Mouse (Mus musculus): Measurements from ENCODE around the gene Otud7a. TPM values are rescaled to one million over a fixed set of nuclear protein-coding genes. Genes with fewer than 3 reads are reported as not detected.

Gene Otud7a
- total and polyA plus RNA-seq, 3 experiments = not detected

- TF ChIP-seq KAT2A (conservative IDR thresholded peaks at IDR 0.05; ENCODE audit: low read depth, low read length) = no peak
- TF ChIP-seq TBP (IDR thresholded peaks at IDR 0.05; ENCODE audit: low read depth, low read length) = no peak
- no peak for TF ChIP-seq GABPA (IDR thresholded peaks at IDR 0.05; ENCODE audit: low read depth, low read length)
- TF ChIP-seq USF1 (IDR thresholded peaks at IDR 0.05; ENCODE audit: low read depth, low read length) = no peak
- TF ChIP-seq JUND (IDR thresholded peaks at IDR 0.05; ENCODE audit: low read depth, low read length) = no peak
- no peak for TF ChIP-seq RAD21 (IDR thresholded peaks at IDR 0.05; ENCODE audit: low read depth, low read length)
- no peak for TF ChIP-seq ZKSCAN1 (IDR thresholded peaks at IDR 0.05; ENCODE audit: low read depth, low read length)
- TF ChIP-seq USF2 (IDR thresholded peaks at IDR 0.05; ENCODE audit: borderline replicate concordance in 1 of 2, insufficient read depth in 1 of 2, low read depth in 1 of 2, low read length in 2 of 2) = no peak
- no peak for TF ChIP-seq CHD1 (IDR thresholded peaks at IDR 0.05; ENCODE audit: low read depth, low read length)
- no peak for TF ChIP-seq CHD2 (IDR thresholded peaks at IDR 0.05; ENCODE audit: low read length)
- Histone ChIP-seq H3K27ac (ENCODE audit: control insufficient read depth, low read depth, low read length) (no peak overlapping the region), H3K36me3 (ENCODE audit: control insufficient read depth in 1 of 2, insufficient read depth in 2 of 2, low read length in 2 of 2) (no peaks in the 10 kb centered on the region), H3K4me1 (ENCODE audit: control insufficient read depth in 1 of 2, insufficient read depth in 2 of 2, low read length in 2 of 2) (no peaks in the 10 kb centered on the region), H3K4me3 (ENCODE audit: control insufficient read depth in 1 of 2, insufficient read depth in 1 of 2, low read depth in 2 of 2, low read length in 2 of 2) (no peak overlapping the region), H3K27me3 (ENCODE audit: control insufficient read depth in 1 of 2, insufficient read depth in 2 of 2, low read length in 2 of 2) (no peaks in the 10 kb centered on the region), H3K9ac (ENCODE audit: control insufficient read depth, low read depth, low read length, poor library complexity, severe bottlenecking) (no peak overlapping the region), H3K9me3 (replicated peaks; ENCODE audit: insufficient read depth, low read length) (no peaks in the 10 kb centered on the region), H3K79me2 (ENCODE audit: control insufficient read depth, insufficient read depth, low read length, poor library complexity) (no peaks in the 10 kb centered on the region)
- no peak for DNase-seq (ENCODE audit: low read depth, low spot score)
These were observed 232.1 kb downstream of the Otud7a start for GRCm38 (mm10) chr7:63676631-63677030.

- Histone ChIP-seq H3K27me3 (ENCODE audit: control insufficient read depth in 1 of 2, insufficient read depth in 2 of 2, low read length in 2 of 2) (no peaks in the 10 kb centered on the region), H3K36me3 (ENCODE audit: control insufficient read depth in 1 of 2, insufficient read depth in 2 of 2, low read length in 2 of 2) (no peaks in the 10 kb centered on the region), H3K4me1 (ENCODE audit: control insufficient read depth in 1 of 2, insufficient read depth in 2 of 2, low read length in 2 of 2) (no peaks in the 10 kb centered on the region), H3K27ac (ENCODE audit: control insufficient read depth, low read depth, low read length) (no peak overlapping the region), H3K79me2 (ENCODE audit: control insufficient read depth, insufficient read depth, low read length, poor library complexity) (no peaks in the 10 kb centered on the region), H3K4me3 (ENCODE audit: control insufficient read depth in 1 of 2, insufficient read depth in 1 of 2, low read depth in 2 of 2, low read length in 2 of 2) (no peak overlapping the region), H3K9ac (ENCODE audit: control insufficient read depth, low read depth, low read length, poor library complexity, severe bottlenecking) (no peak overlapping the region), H3K9me3 (replicated peaks; ENCODE audit: insufficient read depth, low read length) (no peaks in the 10 kb centered on the region)
- TF ChIP-seq MEF2A (IDR thresholded peaks at IDR 0.05; ENCODE audit: extremely low read depth, insufficient replicate concordance, low read depth, low read length, poor library complexity, severe bottlenecking) = no peak
- DNase-seq (ENCODE audit: low read depth, low spot score) = no peak
These were observed 232.6 kb downstream of the Otud7a start for GRCm38 (mm10) chr7:63677149-63677548.

DNA sequence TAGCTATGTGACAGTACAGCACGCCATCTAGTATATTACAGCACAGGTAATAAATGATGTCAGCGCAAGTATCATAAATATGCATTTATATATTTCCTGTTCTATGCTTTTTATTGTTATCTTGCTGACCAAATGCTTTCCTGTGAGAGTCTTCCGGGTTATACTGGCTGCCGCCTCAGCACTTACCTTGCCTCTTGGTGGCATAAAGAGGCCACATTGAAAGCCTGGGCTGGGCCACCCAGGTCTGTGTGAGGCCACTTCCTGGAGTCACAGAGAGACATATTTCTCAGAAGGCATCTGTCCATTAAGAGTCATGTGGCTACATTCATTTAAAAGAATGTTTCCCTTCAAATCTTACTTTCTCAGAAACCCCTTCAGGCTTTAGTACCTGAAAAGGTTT lies 242.5 kb downstream of the Otud7a start:
- Histone ChIP-seq H3K27ac (ENCODE audit: control insufficient read depth, low read depth, low read length) (no peak overlapping the region), H3K9me3 (replicated peaks; ENCODE audit: insufficient read depth, low read length) (no peaks in the 10 kb centered on the region), H3K4me1 (ENCODE audit: control insufficient read depth in 1 of 2, insufficient read depth in 2 of 2, low read length in 2 of 2) (no peaks in the 10 kb centered on the region), H3K36me3 (ENCODE audit: control insufficient read depth in 1 of 2, insufficient read depth in 2 of 2, low read length in 2 of 2) (no peaks in the 10 kb centered on the region), H3K79me2 (ENCODE audit: control insufficient read depth, insufficient read depth, low read length, poor library complexity) (no peaks in the 10 kb centered on the region), H3K27me3 (ENCODE audit: control insufficient read depth in 1 of 2, insufficient read depth in 2 of 2, low read length in 2 of 2) (no peaks in the 10 kb centered on the region), H3K4me3 (ENCODE audit: control insufficient read depth in 1 of 2, insufficient read depth in 1 of 2, low read depth in 2 of 2, low read length in 2 of 2) (no peak overlapping the region), H3K9ac (ENCODE audit: control insufficient read depth, low read depth, low read length, poor library complexity, severe bottlenecking) (no peak overlapping the region)
- no peak for DNase-seq (ENCODE audit: low read depth, low spot score)
- TF ChIP-seq HCFC1 (IDR thresholded peaks at IDR 0.05; ENCODE audit: low read depth, low read length) = no peak
- no peak for TF ChIP-seq TBP (IDR thresholded peaks at IDR 0.05; ENCODE audit: low read depth, low read length)
- no peak for TF ChIP-seq NRF1 (IDR thresholded peaks at IDR 0.05; ENCODE audit: insufficient read depth, low read depth, low read length, poor library complexity, severe bottlenecking)
- TF ChIP-seq CTCF (IDR thresholded peaks at IDR 0.05 in 2 of 3, conservative IDR thresholded peaks at IDR 0.05 in 1 of 3; ENCODE audit: control insufficient read depth in 1 of 3, insufficient read depth in 1 of 3, low read depth in 2 of 3, low read length in 3 of 3, poor library complexity in 1 of 3, severe bottlenecking in 1 of 3) = no peak
- TF ChIP-seq POLR2A (IDR thresholded peaks at IDR 0.05; ENCODE audit: control insufficient read depth in 1 of 2, insufficient read depth in 1 of 2, low read depth in 1 of 2, low read length in 2 of 2, poor library complexity in 1 of 2) = no peak
- TF ChIP-seq ZC3H11A (IDR thresholded peaks at IDR 0.05; ENCODE audit: low read depth, low read length) = no peak
- no peak for TF ChIP-seq MEF2A (IDR thresholded peaks at IDR 0.05; ENCODE audit: extremely low read depth, insufficient replicate concordance, low read depth, low read length, poor library complexity, severe bottlenecking)
- TF ChIP-seq MAZ (IDR thresholded peaks at IDR 0.05; ENCODE audit: low read depth, low read length) = no peak
- TF ChIP-seq USF2 (IDR thresholded peaks at IDR 0.05; ENCODE audit: borderline replicate concordance in 1 of 2, insufficient read depth in 1 of 2, low read depth in 1 of 2, low read length in 2 of 2) = no peak
- TF ChIP-seq MAX (IDR thresholded peaks at IDR 0.05; ENCODE audit: low read length) = no peak
- no peak for TF ChIP-seq MYC (IDR thresholded peaks at IDR 0.05; ENCODE audit: low read depth, low read length)
- no peak for TF ChIP-seq ZMIZ1 (IDR thresholded peaks at IDR 0.05; ENCODE audit: low read depth, low read length)
- no peak for TF ChIP-seq TCF12 (IDR thresholded peaks at IDR 0.05; ENCODE audit: low read depth, low read length)
- TF ChIP-seq ZNF384 (IDR thresholded peaks at IDR 0.05; ENCODE audit: low read depth, low read length) = no peak
- no peak for TF ChIP-seq ETS1 (IDR thresholded peaks at IDR 0.05; ENCODE audit: low read depth, low read length)
- no peak for TF ChIP-seq EP300 (IDR thresholded peaks at IDR 0.05; ENCODE audit: low read depth in 1 of 2, low read length in 2 of 2)
- no peak for TF ChIP-seq UBTF (IDR thresholded peaks at IDR 0.05; ENCODE audit: borderline replicate concordance, insufficient read depth, low read depth, low read length)
- no peak for TF ChIP-seq POLR2AphosphoS2 (IDR thresholded peaks at IDR 0.05; ENCODE audit: low read length)
